Mouse (Mus musculus): ENCODE results near the gene Gm28035.

Gene Gm28035

DNA sequence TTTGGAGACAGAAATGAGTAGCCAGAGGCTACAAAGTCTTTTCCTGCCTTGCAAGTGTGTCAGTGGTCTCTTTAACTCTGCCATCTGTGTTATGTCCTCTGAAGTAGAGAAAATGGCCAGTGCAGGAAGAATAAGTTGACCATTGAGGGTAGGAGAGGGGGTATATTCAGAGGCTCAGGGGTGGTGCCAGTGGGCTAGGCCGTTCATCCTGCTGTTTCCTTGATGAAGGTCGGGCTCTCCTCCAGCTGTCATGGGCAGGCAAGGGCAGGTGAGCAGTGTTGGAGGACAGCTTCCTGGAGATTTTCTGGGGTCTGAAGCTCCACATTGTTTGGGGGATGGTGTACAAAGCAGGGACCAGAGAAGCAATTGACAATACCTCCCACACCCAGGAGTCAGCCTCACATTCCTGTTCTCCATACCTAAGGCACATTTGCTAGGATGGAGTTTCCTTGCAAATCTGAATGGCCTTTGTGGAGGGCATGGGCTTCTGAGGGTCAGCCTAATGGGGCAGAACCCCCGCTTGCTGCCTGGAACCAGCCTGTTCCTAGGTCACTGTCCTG, 1.4 kb upstream of the Gm28035 start:
- no peak for DNase-seq (ENCODE audit: low spot score)

DNA sequence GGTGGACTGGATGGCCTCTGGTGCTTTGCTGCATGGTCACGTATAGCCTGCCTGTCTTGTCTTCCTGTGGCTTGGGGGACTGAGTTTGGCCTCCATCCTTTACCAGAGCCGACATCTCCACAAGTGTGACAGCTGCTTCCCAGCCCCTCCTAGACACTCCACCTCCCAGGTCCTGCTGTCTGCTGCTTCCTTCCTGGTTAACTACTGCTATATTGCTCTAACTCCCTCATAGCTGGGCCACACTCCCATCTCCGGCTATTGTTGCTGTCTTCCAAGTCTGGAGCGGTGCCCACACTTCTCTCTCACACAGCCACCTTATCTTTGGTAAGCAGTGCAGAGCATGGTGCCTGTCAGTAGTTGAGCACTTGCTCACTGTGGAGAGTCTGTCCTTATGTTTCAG, 590 bp upstream of the Gm28035 start:
- DNase-seq (ENCODE audit: low spot score), result peak; percentile 40

DNA sequence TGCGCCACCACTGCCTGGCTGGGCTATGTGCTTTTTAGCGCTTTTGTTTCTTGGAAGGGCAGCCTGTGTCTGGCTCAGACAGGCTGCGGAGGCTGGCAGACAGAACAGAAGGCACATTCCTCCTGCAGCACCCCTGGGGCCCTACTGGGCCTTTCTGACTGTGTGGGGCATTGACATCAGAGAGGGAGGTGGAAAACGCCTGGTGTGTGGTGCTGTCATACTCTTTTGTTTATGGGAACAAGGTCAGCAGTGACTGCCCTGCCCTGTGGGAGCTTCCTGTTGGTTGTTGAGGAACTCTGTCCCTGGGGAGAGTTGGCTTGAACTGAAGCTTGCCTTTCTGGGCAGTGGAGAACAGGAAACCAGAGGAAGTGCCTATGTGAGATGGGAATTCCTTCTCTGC, 2.1 kb downstream of the Gm28035 start:
- DNase-seq (ENCODE audit: low spot score), result no peak

DNA sequence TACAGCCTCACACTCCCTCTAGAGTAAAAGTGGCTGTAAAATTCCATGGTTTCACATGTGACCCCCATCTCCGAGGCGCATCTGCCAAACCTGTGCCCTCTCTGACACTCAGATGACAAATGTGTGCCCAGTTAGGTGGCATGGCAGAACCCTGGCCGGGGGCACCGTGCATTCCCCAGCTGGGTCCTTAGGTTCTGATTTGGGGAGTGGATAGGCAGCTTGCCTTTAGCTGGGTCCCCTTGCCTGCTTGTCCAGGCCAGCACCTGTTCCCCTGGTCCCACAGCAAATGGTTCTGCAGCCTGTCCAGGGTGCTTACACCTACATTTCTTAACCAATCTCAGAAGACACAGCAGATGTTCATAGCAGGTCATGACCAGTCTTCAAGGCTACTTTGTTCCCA, 3.0 kb downstream of the Gm28035 start:
- DNase-seq (ENCODE audit: low spot score), result no peak

DNA sequence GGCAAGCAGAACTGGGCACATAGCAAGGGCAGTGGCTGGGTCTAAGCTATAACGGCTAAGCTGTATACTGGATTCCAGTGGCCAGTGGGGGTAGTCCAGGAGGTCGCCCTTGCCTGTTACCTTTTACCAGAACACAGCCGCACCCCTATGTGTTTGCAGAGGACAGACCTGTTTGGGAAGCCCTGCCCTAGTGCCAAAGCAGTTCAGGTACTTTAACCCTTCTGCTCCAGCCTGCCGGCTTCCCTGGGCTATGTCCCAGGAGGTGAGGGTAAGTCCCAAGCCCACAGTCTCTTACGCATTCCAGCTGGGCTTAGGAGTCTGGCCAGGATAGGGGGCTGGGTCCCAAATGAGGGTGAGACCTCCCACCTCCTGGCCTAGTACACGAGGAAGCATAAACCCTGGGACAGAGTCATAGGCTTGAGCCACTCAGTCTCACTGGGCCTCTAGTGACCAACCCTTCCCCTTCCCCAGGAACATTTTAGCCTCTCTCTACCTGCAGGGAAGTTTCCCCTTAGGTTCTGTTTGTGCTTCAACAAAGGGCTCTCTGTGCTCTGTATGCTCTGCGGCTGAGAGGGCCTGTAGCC, 4.3 kb downstream of the Gm28035 start:
- no peak for DNase-seq (ENCODE audit: low spot score)

DNA sequence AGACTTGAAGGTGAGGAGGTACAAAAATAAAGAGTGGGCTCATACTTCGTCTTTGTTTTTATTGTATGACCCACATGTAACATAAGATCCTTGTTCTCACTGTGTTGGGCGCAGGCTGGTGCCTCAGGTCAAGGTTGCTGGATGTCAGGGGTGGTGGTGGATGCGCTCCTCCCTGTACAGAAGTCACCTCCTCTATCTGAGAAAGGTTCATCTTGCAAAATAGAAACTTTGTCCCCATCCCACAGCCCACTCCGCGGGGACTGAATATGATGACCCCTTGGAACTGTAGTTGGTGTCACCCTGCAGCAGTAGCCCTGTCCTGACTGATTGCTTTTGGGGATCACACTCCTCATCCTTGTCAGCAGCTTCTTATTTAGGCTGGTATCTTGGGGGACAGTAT, 6.7 kb downstream of the Gm28035 start:
- DNase-seq (ENCODE audit: low spot score), result no peak

DNA sequence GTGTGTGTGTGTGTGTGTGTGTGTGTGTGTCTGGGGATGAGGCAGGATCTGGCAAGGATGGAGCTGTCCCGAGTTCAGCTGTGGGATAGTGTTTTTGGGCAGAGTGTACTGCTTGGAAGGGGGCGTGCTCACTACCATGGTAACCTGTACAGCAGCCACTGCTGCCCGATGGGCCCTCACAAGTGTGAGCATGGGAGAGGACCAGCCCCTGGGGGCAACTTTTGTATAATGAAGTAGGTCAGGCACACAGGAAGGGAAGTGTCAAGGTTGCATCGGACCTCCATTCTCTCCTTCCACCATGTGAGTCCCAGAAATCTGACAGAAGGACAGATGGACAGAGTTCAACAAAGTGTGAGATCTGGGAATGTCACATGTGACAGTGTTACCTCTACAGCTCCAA, 7.3 kb downstream of the Gm28035 start:
- DNase-seq (ENCODE audit: low spot score), result no peak

DNA sequence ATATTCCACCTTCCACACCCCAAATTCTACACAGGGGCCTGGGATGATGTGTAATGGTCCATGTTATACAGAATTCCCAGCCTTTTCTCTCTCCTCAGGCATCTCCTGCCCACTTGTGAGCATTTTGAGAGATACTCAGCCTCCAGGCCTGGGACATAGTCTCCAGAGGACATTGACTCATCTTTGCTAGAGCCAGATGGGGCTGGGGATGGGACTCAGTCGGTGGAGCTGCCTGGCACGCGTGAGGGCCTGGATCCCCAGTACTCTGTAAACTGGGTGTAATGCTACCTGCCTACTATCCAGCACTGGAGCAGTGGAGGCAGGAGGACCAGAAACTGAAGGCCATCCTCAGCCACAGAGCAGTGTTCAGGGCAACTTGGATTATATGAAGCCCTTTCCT, 8.8 kb downstream of the Gm28035 start:
- DNase-seq (ENCODE audit: low spot score), result no peak

DNA sequence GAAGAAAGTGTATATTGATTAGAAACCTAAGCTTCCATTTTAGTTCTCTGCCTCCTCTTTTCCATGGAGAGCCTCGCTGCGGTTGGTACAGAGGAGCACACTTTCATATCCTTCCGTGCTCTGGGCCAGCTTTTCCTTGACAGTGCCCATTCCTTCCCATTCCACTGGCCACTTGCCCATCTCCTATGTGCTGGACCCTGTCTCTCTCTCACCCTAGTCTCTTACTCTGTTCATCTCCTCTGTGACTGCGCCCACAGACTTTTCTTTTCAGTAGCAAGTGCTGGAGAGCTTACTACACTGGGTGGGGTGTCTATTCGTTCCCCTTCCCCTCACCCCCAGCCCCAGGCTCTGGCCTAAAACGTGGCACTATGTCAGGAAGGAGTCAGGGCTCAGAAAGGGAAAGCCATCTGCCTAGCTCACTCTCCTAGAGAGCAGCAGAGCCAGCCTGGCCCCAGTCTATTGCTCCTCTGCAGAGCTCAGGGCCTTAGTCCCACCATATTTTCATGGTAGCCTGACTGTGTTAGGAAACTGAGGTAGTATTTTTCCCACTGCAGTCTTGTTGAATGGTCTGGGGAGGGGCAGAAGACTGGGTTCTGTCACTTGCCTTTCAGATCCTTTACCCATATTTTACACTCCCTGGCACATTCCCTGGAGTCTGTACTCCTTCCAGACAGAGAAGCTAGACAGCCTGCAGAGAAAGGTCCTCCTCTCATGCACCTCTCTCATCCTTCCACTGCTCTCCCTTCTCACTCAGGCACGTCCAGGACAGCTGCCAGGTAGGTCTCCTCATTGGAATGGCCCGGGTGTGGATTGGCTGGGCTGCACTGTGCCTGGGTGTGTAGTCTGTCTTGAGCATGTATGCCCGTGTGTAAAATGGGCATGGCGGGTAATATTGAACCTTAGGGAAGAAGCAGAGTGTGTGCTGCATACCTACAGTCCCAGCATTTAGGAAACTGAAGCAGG, 10.1 kb downstream of the Gm28035 start:
- DNase-seq (ENCODE audit: low spot score), result no peak

DNA sequence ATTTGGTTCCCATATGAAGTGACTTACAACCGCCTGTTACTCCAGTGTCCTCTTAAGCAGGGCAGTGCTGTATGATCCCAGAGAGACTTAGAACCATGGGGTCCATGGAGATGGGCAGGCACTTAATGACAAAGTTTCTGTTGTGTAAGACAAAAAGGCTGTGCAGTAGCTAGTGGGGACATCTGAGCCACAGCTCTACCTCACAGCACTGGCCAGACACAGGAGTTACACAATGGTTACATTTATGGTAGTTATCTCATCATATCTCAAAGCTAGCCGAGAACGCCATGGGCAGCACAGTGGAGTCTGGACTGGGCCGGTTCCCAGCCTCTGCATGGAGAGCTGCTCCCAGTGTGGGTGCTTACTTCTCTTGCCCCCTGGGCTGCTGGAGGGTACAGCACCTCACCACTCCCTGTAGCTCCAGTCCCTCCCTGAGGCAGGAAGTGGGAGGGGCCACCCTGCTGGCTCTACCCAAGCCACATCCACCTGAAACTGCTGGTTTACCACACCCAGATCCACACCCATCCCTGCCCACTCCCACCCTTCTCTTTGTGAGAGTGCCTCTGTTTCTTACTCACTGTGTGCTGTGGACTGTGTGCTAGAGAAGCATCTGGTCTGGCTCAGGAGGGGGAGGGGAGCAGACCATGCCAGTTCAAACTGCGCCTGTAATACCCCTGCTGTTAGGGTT, 11.2 kb downstream of the Gm28035 start:
- peak; percentile 43 for DNase-seq (ENCODE audit: low spot score)

DNA sequence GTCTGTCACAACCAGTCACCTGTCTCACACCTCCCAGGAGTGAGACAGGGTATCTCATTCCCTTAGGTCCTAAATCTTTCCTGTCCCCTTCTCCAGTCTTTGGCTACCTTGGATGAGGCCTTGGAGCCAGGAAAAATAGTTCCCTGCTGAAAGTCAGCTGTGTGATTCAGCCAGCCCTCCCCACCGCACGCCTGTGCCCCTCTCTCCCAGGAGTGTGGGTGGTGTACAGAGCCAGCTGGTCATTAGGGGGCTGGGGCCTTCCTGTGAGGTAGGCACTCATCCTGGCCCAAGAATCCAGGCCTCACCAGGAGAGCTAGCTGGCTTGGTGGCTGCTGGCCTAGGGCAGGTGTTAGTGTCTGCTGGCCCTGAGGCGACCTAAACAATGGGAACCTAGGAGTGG, 12.2 kb downstream of the Gm28035 start:
- no peak for DNase-seq (ENCODE audit: low spot score)

DNA sequence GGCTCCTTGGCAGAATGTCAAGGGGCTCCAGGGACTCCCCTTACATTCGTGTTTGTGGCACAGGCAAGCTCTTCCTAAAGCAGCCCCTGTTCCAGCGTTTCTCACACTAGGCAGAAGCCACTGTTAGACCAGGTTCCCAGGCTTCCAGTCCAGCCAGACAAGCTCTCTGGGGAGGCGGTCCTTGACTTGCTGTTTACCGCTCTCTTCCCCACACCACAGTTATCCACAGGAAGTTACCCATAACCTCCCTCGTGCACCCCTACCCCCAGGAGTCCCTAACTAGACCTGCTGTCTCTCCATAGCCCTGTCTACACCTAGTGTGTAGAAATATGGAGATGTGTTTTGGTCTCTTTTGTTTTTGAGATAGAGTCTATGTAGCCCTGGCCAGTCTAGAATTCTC, 13.4 kb downstream of the Gm28035 start:
- no peak for DNase-seq (ENCODE audit: low spot score)

DNA sequence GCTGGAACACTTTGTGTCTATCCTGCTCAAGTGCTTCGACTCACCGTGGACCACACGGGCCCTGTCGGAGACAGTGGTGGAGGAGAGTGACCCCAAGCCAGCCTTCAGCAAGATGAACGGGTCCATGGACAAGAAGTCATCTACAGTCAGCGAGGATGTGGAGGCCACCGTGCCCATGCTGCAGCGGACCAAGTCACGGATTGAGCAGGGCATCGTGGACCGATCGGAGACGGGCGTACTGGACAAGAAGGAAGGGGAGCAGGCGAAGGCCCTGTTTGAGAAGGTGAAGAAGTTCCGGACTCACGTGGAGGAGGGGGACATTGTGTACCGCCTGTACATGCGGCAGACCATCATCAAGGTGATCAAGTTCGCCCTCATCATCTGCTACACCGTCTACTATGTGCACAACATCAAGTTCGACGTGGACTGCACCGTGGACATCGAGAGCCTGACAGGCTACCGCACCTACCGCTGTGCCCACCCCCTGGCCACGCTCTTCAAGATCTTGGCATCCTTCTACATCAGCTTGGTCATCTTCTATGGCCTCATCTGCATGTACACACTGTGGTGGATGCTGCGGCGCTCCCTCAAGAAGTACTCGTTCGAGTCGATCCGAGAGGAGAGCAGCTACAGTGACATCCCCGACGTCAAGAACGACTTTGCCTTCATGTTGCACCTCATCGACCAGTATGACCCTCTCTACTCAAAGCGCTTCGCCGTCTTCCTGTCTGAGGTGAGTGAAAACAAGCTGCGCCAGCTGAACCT, 15.4 kb downstream of the Gm28035 start:
- no peak for DNase-seq (ENCODE audit: low spot score)

DNA sequence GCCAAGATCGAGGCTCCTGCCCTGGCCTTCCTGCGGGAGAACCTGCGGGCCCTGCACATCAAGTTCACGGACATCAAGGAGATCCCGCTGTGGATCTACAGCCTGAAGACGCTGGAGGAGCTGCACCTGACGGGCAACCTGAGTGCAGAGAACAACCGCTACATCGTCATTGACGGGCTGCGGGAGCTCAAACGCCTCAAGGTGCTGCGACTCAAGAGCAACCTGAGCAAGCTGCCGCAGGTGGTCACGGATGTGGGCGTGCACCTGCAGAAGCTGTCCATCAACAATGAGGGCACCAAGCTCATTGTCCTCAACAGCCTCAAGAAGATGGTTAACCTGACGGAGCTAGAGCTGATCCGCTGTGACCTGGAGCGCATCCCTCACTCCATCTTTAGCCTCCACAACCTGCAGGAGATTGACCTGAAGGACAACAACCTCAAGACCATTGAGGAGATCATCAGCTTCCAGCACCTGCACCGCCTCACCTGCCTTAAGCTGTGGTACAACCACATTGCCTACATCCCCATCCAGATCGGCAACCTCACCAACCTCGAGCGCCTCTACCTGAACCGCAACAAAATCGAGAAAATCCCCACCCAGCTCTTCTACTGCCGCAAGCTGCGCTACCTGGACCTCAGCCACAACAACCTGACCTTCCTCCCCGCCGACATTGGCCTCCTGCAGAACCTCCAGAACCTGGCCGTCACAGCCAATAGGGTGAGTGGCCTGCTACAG, 16.4 kb downstream of the Gm28035 start:
- no peak for DNase-seq (ENCODE audit: low spot score)

DNA sequence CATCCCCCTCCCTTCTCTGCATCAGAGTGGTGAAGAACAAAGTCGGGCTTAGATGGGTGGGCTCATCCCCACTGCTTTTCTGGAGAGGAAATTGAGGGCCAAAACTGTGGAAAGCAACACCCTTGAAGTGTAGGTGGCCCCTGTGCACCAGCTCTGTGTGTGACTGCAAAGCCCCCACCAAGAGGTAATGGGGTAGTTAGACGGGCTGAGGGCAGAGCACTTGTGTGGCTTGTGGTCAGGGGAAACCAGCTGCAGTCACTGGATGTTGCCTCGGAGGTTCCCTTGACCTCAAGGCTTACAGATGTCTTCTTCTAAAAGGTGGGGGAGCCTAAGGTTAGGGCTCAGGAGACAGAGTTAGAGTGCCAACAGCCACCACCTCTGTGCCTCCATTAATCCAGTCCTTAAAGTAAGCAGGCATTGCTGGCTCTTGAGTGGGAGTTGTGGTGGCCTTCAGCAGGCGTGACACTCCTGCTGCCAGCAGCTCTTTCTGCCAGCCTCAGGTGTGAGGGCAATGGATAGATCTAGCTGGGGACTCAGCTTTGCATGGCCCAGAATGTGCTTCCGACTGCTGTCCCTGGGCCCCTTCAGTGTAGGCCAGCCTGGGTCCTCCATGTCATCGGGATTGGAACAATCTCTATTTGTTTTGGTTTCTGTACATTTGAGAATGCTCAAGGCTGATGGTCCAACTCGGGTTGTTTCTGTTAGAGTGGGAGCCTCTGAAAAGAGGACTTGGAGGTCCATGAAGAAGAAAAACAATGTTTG, 17.5 kb downstream of the Gm28035 start:
- DNase-seq (ENCODE audit: low spot score), result no peak

DNA sequence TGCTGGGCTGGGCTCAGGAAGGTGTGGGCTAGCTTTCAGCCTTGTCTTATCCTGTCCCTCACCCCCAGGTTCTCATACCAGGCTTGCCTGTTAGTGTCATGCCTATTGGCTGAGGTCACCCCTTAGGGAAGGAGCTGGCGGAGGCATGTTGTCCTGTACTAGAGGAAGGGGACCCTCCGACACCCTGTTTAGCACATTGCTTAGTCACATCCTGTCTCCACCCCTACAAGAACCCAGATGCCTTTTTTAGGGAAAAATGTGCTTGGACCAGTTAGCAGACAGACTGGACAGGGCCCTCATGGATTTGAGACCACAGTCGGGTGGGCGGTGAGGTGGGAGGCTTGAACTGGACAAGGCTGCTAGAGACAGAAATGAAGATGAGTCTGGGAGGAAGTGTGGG, 18.2 kb downstream of the Gm28035 start:
- DNase-seq (ENCODE audit: low spot score), result no peak

DNA sequence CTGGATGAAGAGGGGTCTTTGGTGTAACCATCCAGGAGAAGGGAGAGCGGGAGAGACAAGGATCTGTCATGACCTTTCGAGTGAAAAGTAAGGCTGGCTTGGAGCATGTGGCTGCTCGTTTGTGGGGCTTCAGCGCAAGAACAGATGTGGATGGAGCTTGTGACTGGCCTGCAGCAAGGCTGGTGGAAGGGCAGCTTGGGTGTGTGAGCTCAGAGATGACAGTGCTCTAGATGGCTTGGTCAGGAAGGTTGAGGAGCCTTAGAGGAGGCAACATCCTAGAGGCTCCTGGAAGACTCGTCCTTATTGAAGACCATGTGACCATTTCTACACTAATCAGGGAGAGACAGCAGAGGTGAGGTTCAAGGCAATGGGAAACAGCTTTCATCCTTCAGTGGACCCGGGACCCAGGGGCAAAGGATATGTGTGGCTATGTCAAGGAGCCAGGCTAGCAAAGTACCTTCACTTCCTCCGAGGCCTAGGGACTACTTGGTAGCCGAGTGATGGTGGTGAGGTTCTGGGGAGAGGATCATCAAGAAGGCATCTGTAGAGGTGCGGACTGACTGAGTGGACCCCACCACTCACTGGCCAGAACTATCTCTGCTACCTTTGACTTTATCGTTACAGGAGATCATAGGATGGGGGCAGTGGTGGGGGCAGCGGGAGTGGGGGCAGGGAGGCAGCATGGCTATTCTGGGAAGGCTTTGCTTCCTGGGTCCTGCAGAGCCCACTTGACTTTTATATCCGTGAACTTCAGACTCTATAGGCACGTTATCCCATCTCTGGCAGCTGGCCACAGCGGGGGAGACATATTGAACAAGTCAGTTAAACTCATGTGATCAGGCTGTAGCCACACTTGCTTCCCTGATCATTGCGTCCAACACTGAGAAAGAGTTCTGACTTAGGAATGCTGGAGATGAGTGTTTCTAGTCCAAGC, 19.0 kb downstream of the Gm28035 start:
- no peak for DNase-seq (ENCODE audit: low spot score)

DNA sequence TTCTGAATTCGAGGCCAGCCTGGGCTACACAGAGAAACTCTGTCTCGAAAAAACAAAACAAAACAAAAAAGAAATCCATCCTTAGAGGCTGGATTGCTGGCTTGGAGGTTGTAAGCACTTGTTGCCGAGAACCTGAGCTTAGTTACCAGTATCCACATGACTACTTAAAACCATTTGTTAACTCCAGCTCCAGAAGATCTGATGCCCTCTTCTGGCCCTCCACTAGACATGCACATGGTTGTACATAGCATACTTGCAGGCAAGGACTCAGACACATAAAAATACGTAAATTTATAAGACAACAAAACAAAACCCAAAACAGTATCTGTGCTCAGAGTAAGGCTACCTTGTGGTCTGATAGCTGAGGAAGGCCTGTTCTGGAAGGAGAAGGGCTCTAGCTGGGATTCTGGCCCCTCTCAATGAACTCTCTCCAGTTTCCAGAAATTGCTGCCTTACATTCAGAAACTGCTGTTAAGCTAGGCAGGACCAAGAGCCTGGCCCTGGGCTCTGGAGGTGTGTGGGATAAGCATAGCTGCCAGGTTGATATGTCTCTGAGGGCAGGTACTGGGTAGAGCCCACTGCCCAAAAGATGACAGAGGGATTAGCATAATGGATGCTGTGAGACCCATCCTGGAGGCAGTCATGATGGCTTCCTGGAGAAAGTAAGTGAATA, 20.8 kb downstream of the Gm28035 start:
- no peak for DNase-seq (ENCODE audit: low spot score)

Data from spleen, adult 12 weeks (tissue).